Mouse (Mus musculus) liver, embryonic 14.5 days (tissue): ENCODE measurements around the gene Ppp1r7.

Experiments
- CTCF ChIP-seq: IDR thresholded peaks from 2 replicates; pipeline ENCODE4 v1.5.1; 2016; ENCODE audit warnings: antibody characterized with exemption, low read depth, control low read depth
- EP300 ChIP-seq: IDR thresholded peaks from 2 replicates; pipeline ENCODE4 v1.6.1; 2016; ENCODE audit warnings: antibody characterized with exemption, low read depth

GRCm38 (mm10) chr1:93347176-93347575, 4.5 kb downstream of the Ppp1r7 start:
- TF ChIP-seq CTCF (no peak), EP300 (no peak)
